Mouse (Mus musculus): ENCODE data around the gene Acsl5. TPM values are rescaled to one million over a fixed set of nuclear protein-coding genes. Genes with fewer than 3 reads are reported as not detected.

Gene Acsl5
- polyA plus RNA-seq, 1 experiment, result 30.2 TPM

- Histone ChIP-seq H3K36me3 (ENCODE audit: control insufficient read depth, insufficient read depth) (no peaks in the 10 kb centered on the region), H3K27me3 (ENCODE audit: control insufficient read depth, insufficient read depth, insufficient read length) (peaks cover 4% of the 10 kb centered on the region), H3K79me3 (ENCODE audit: low read depth) (no peaks in the 10 kb centered on the region), H3ac (ENCODE audit: control insufficient read depth, insufficient read length, low read depth) (no peak overlapping the region), H3K79me2 (ENCODE audit: control insufficient read depth, insufficient read depth) (no peaks in the 10 kb centered on the region), H3K4me3 (ENCODE audit: insufficient read depth, poor library complexity, severe bottlenecking) (no peak overlapping the region)
- TF ChIP-seq CTCF (IDR thresholded peaks at IDR 0.05; ENCODE audit: control insufficient read depth, insufficient read depth, insufficient read length), result peak; percentile 56
- no peak for TF ChIP-seq CEBPB (IDR thresholded peaks at IDR 0.05; ENCODE audit: low read depth)
These were observed 33.5 kb upstream of the Acsl5 start for GRCm38 (mm10) chr19:55218192-55218739.

GRCm38 (mm10) chr19:55218741-55219221 is 33.0 kb upstream of the Acsl5 start:
- no peaks in the 10 kb centered on the region for H3K79me2 ChIP-seq (ENCODE audit: control insufficient read depth, insufficient read depth)
- no peak overlapping the region for H3ac ChIP-seq (ENCODE audit: control insufficient read depth, insufficient read length, low read depth)
- no peaks in the 10 kb centered on the region for H3K79me3 ChIP-seq (ENCODE audit: low read depth)
- no peaks in the 10 kb centered on the region for H3K36me3 ChIP-seq (ENCODE audit: control insufficient read depth, insufficient read depth)
- TF ChIP-seq MYOG (IDR thresholded peaks at IDR 0.05; ENCODE audit: control insufficient read depth, extremely low read depth, insufficient read length) (no peak), MYOD1 (IDR thresholded peaks at IDR 0.05; ENCODE audit: control insufficient read depth, insufficient read length, low read depth) (no peak), USF1 (IDR thresholded peaks at IDR 0.05; ENCODE audit: low read depth) (no peak), MAX (IDR thresholded peaks at IDR 0.05) (no peak), CEBPB (IDR thresholded peaks at IDR 0.05; ENCODE audit: low read depth) (no peak), CTCF (IDR thresholded peaks at IDR 0.05; ENCODE audit: control insufficient read depth, insufficient read depth, insufficient read length) (no peak), FOSL1 (IDR thresholded peaks at IDR 0.05; ENCODE audit: insufficient read depth, low read length, poor library complexity, severe bottlenecking) (no peak)
- no peak overlapping the region for H3K4me3 ChIP-seq (ENCODE audit: insufficient read depth, poor library complexity, severe bottlenecking)
- peaks cover 4% of the 10 kb centered on the region for H3K27me3 ChIP-seq (ENCODE audit: control insufficient read depth, insufficient read depth, insufficient read length)

- Histone ChIP-seq H3K4me3 (ENCODE audit: insufficient read depth, poor library complexity, severe bottlenecking) (no peak overlapping the region), H3ac (ENCODE audit: control insufficient read depth, insufficient read length, low read depth) (no peak overlapping the region), H3K36me3 (ENCODE audit: control insufficient read depth, insufficient read depth) (no peaks in the 10 kb centered on the region), H3K79me3 (ENCODE audit: low read depth) (no peaks in the 10 kb centered on the region), H3K27me3 (ENCODE audit: control insufficient read depth, insufficient read depth, insufficient read length) (peaks cover 4% of the 10 kb centered on the region), H3K79me2 (ENCODE audit: control insufficient read depth, insufficient read depth) (no peaks in the 10 kb centered on the region)
- no peak for TF ChIP-seq MAX (IDR thresholded peaks at IDR 0.05)
- TF ChIP-seq USF1 (IDR thresholded peaks at IDR 0.05; ENCODE audit: low read depth), result no peak
- no peak for TF ChIP-seq MYOG (IDR thresholded peaks at IDR 0.05; ENCODE audit: control insufficient read depth, extremely low read depth, insufficient read length)
- no peak for TF ChIP-seq CEBPB (IDR thresholded peaks at IDR 0.05; ENCODE audit: low read depth)
- no peak for TF ChIP-seq FOSL1 (IDR thresholded peaks at IDR 0.05; ENCODE audit: insufficient read depth, low read length, poor library complexity, severe bottlenecking)
- TF ChIP-seq CTCF (IDR thresholded peaks at IDR 0.05; ENCODE audit: control insufficient read depth, insufficient read depth, insufficient read length), result no peak
- TF ChIP-seq MYOD1 (IDR thresholded peaks at IDR 0.05; ENCODE audit: control insufficient read depth, insufficient read length, low read depth), result no peak
These were observed 32.4 kb upstream of the Acsl5 start for GRCm38 (mm10) chr19:55219359-55219758.

GRCm38 (mm10) chr19:55221208-55221607 is 30.5 kb upstream of the Acsl5 start:
- no peak overlapping the region for H3ac ChIP-seq (ENCODE audit: control insufficient read depth, insufficient read length, low read depth)
- no peak overlapping the region for H3K4me3 ChIP-seq (ENCODE audit: insufficient read depth, poor library complexity, severe bottlenecking)
- H3K36me3 ChIP-seq (ENCODE audit: control insufficient read depth, insufficient read depth), result no peaks in the 10 kb centered on the region
- H3K27me3 ChIP-seq (ENCODE audit: control insufficient read depth, insufficient read depth, insufficient read length), result no peaks in the 10 kb centered on the region
- no peak for TF ChIP-seq USF1 (IDR thresholded peaks at IDR 0.05; ENCODE audit: low read depth)
- no peak for TF ChIP-seq FOSL1 (IDR thresholded peaks at IDR 0.05; ENCODE audit: insufficient read depth, low read length, poor library complexity, severe bottlenecking)
- no peak for TF ChIP-seq MYOG (IDR thresholded peaks at IDR 0.05; ENCODE audit: control insufficient read depth, extremely low read depth, insufficient read length)
- TF ChIP-seq MAX (IDR thresholded peaks at IDR 0.05), result no peak
- H3K79me3 ChIP-seq (ENCODE audit: low read depth), result no peaks in the 10 kb centered on the region
- H3K79me2 ChIP-seq (ENCODE audit: control insufficient read depth, insufficient read depth), result no peaks in the 10 kb centered on the region

DNA sequence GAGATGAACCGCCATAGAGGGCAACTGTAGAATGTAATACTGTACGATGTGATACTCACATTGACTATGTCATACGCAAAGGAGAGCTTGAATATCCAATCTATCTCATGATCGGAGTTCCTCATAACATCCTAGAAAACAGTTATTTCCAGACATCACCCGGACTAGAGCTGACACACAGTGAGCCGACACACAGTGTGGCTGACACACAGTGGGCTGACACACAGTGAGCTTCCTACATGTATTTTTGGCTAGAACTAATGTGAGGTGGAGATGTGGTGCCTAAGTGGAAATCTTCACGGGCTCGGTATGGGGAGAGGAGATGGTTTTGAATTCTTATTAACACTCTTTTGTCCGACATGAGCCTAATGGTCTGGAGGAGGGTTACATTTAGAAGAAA is 29.5 kb upstream of the Acsl5 start:
- H3ac ChIP-seq (ENCODE audit: control insufficient read depth, insufficient read length, low read depth), result no peak overlapping the region
- H3K27me3 ChIP-seq (ENCODE audit: control insufficient read depth, insufficient read depth, insufficient read length), result no peaks in the 10 kb centered on the region
- H3K4me3 ChIP-seq (ENCODE audit: insufficient read depth, poor library complexity, severe bottlenecking), result no peak overlapping the region
- H3K79me3 ChIP-seq (ENCODE audit: low read depth), result no peaks in the 10 kb centered on the region
- H3K36me3 ChIP-seq (ENCODE audit: control insufficient read depth, insufficient read depth), result no peaks in the 10 kb centered on the region
- TF ChIP-seq FOSL1 (IDR thresholded peaks at IDR 0.05; ENCODE audit: insufficient read depth, low read length, poor library complexity, severe bottlenecking), result no peak
- no peak for TF ChIP-seq CTCF (IDR thresholded peaks at IDR 0.05; ENCODE audit: control insufficient read depth, insufficient read depth, insufficient read length)
- H3K79me2 ChIP-seq (ENCODE audit: control insufficient read depth, insufficient read depth), result no peaks in the 10 kb centered on the region

- no peaks in the 10 kb centered on the region for H3K79me3 ChIP-seq (ENCODE audit: low read depth)
- no peaks in the 10 kb centered on the region for H3K27me3 ChIP-seq (ENCODE audit: control insufficient read depth, insufficient read depth, insufficient read length)
- H3K79me2 ChIP-seq (ENCODE audit: control insufficient read depth, insufficient read depth), result no peaks in the 10 kb centered on the region
- no peak overlapping the region for H3K4me3 ChIP-seq (ENCODE audit: insufficient read depth, poor library complexity, severe bottlenecking)
- H3K36me3 ChIP-seq (ENCODE audit: control insufficient read depth, insufficient read depth), result no peaks in the 10 kb centered on the region
- TF ChIP-seq FOSL1 (IDR thresholded peaks at IDR 0.05; ENCODE audit: insufficient read depth, low read length, poor library complexity, severe bottlenecking) (no peak), MYOG (IDR thresholded peaks at IDR 0.05; ENCODE audit: control insufficient read depth, extremely low read depth, insufficient read length) (no peak), MAX (IDR thresholded peaks at IDR 0.05) (no peak), MYOD1 (IDR thresholded peaks at IDR 0.05; ENCODE audit: control insufficient read depth, insufficient read length, low read depth) (no peak), CTCF (IDR thresholded peaks at IDR 0.05; ENCODE audit: control insufficient read depth, insufficient read depth, insufficient read length) (no peak), USF1 (IDR thresholded peaks at IDR 0.05; ENCODE audit: low read depth) (no peak), CEBPB (IDR thresholded peaks at IDR 0.05; ENCODE audit: low read depth) (no peak)
- H3ac ChIP-seq (ENCODE audit: control insufficient read depth, insufficient read length, low read depth), result no peak overlapping the region
These were observed 25.1 kb upstream of the Acsl5 start for GRCm38 (mm10) chr19:55226621-55227020.
